Mouse (Mus musculus) limb, embryonic 11.5 days (tissue): ENCODE results near the gene Paqr7. TPM values are rescaled to one million over a fixed set of nuclear protein-coding genes. Genes with fewer than 3 reads are reported as not detected.

ENCODE experiments used
- ATAC-seq: fragments of 200-750 bp; cut with Nextera tagmentation; 2 replicates; pipeline ENCODE4 v1.8.0; 2017; ENCODE audit warnings: low read depth; ENCODE audit not compliant: insufficient number of reproducible peaks, low FRiP score, low TSS enrichment
- DNase-seq: peaks from one replicate; pipeline ENCODE4 v3.0.0-alpha.2; 2015; ENCODE audit warnings: low spot score
- H3K27ac ChIP-seq: fragments of 300-500 bp; sonication (generic); replicated peaks from 2 replicates; pipeline ENCODE4 v1.5.1; 2014; ENCODE audit warnings: low read depth, mild to moderate bottlenecking, low read length
- H3K27me3 ChIP-seq: fragments of 300-500 bp; sonication (generic); 2 replicates; pipeline ENCODE4 v1.6.1; 2014; ENCODE audit warnings: mild to moderate bottlenecking, low read length, mixed read lengths; ENCODE audit not compliant: control insufficient read depth, insufficient read depth
- H3K36me3 ChIP-seq: fragments of 300-500 bp; sonication (generic); 2 replicates; pipeline ENCODE4 v1.6.1; 2014; ENCODE audit warnings: mild to moderate bottlenecking, low read length, moderate library complexity, mixed read lengths; ENCODE audit not compliant: control insufficient read depth, insufficient read depth
- H3K4me1 ChIP-seq: fragments of 300-500 bp; sonication (generic); 2 replicates; pipeline ENCODE4 v1.6.1; 2014; ENCODE audit warnings: low read length, mixed read lengths; ENCODE audit not compliant: control insufficient read depth, insufficient read depth
- H3K4me2 ChIP-seq: fragments of 300-500 bp; sonication (generic); 2 replicates; pipeline ENCODE4 v1.6.1; 2014; ENCODE audit warnings: low read depth, mild to moderate bottlenecking, moderate library complexity; ENCODE audit not compliant: severe bottlenecking
- H3K4me3 ChIP-seq: fragments of 300-500 bp; sonication (generic); 2 replicates; pipeline ENCODE4 v1.5.1; 2014; ENCODE audit warnings: low read depth, low read length
- H3K9ac ChIP-seq: fragments of 300-500 bp; sonication (generic); 2 replicates; pipeline ENCODE4 v1.6.1; 2014; ENCODE audit warnings: mild to moderate bottlenecking, low read length
- H3K9me3 ChIP-seq: fragments of 300-500 bp; sonication (generic); 2 replicates; pipeline ENCODE4 v1.6.1; 2016; ENCODE audit warnings: low read length; ENCODE audit not compliant: control insufficient read depth
- WGBS: fragments of 180-500 bp; shearing (Covaris S2); extraction: QIAGEN DNeasy Blood & Tissue Kit; methylation state at CpG from one replicate; pipeline ENCODE4 v1.1.7; 2014; 5-methylcytosine and 5-hydroxymethylcytosine counted together
- microRNA-seq: library from miRNA; unstranded; fragments of <30 nt; microRNA quantifications from one replicate; pipeline ENCODE4, GENCODE M21; 2016
- polyA plus RNA-seq: library from polyadenylated mRNA; unstranded; fragments of >200 nt; fragmentation: Nextera tagmentation; extraction: Ambion mirVana; gene quantifications from 2 replicates; pipeline ENCODE4 v1.2.1, GENCODE M21; 2014

Paqr7 gene
- polyA plus RNA-seq, 1 experiment from 2014 or later, result 0.88 TPM

GRCm38 (mm10) chr4:134553631-134554030 is 57.1 kb downstream of the Paqr7 start:
- peaks cover 4% of the 10 kb centered on the region; the same call in 1 of the 2 replicates for H3K4me1 ChIP-seq
- no peak for DNase-seq
- no peak for ATAC-seq

DNA sequence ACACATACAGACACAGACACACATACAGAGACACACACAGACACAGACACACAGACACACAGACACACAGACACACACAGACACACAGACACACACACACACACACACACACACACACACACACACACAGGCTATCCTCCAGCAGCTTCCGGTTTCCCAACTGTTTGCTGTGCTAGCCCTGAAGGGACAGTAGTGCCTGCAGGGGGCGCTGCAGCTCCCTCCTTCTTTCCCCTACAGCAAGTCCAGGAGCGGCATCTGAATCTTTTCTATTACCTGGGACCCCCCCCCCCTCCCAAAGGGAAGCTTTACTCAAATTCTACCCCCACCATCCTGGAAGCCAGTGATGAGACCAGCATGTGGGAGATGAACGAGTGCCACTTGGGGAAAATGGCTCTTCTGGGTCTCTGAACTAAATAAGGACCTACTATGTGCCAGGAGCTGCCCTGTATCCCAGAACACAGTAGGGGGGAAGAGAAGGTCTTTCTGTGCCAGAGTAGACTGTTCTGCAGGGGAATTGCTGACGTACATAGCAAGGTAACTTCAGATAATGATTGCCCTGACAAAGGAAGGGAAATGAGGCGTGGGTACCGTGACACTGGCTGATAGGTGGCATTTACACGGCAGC is 59.6 kb downstream of the Paqr7 start:
- Histone ChIP-seq H3K36me3 (no peaks in the 10 kb centered on the region), H3K4me1 (peaks cover 5% of the 10 kb centered on the region; the same call in 1 of the 2 replicates), H3K9ac (no peak overlapping the region), H3K27ac (no peak overlapping the region), H3K27me3 (no peaks in the 10 kb centered on the region), H3K4me3 (no peak overlapping the region), H3K4me2 (no peak overlapping the region), H3K9me3 (no peaks in the 10 kb centered on the region)
- whole genome bisulfite sequencing, result 72% methylated on average over 8 of the region's 8 CpGs
- ATAC-seq (no peak), DNase-seq (peak; percentile 62)

More at GRCm38 (mm10) chr4:134553631-134554030, 57.1 kb downstream of the Paqr7 start:
- Histone ChIP-seq H3K27me3 (no peaks in the 10 kb centered on the region), H3K9me3 (peaks cover 6% of the 10 kb centered on the region; the same call in 1 of the 2 replicates), H3K4me3 (no peak overlapping the region), H3K27ac (no peak overlapping the region), H3K36me3 (peaks cover 9% of the 10 kb centered on the region), H3K9ac (no peak overlapping the region), H3K4me2 (no peak overlapping the region)
- WGBS, result 72% methylated on average over 1 of the region's 1 CpGs

DNA sequence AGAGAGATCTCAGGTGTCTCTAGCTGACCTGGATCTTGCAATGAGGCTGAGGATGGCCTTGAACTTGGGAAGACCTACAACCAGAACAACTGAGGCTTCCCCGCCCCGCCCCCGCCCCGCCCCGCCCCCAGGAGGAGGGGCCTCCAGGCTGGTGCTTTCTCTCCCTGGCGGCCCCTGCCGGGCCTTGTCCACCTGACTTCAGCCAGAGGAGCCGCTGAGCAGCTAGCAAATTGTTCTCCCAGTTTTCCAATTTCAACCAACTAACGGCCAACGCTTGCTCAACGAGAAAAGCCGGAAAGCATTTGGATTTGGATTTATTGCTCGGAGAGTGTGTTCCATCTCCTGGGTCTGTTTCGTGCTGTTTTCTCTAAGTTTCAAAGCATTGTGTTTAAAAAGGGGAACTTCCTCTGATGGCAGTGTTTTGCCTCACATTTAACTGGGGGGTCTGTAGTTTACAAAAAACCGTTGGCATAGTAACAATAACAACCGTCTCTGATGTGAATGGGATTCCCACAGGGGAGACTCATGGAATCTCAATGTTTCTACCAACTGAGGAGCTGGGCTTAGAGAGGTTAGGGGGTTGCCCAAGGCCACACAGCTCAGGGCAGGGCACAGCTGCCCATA is 61.2 kb downstream of the Paqr7 start:
- H3K4me2 ChIP-seq, result no peak overlapping the region
- peak; percentile 55 for DNase-seq
- no peak overlapping the region; the same call in 1 of the 2 replicates for H3K27ac ChIP-seq
- ATAC-seq, result no peak
- peaks cover 5% of the 10 kb centered on the region; the same call in 1 of the 2 replicates for H3K4me1 ChIP-seq
- no peaks in the 10 kb centered on the region for H3K9me3 ChIP-seq
- no peak overlapping the region for H3K4me3 ChIP-seq
- 19% methylated on average over 16 of the region's 16 CpGs for WGBS
- H3K9ac ChIP-seq, result no peak overlapping the region
- H3K36me3 ChIP-seq, result no peaks in the 10 kb centered on the region
- H3K27me3 ChIP-seq, result no peaks in the 10 kb centered on the region

DNA sequence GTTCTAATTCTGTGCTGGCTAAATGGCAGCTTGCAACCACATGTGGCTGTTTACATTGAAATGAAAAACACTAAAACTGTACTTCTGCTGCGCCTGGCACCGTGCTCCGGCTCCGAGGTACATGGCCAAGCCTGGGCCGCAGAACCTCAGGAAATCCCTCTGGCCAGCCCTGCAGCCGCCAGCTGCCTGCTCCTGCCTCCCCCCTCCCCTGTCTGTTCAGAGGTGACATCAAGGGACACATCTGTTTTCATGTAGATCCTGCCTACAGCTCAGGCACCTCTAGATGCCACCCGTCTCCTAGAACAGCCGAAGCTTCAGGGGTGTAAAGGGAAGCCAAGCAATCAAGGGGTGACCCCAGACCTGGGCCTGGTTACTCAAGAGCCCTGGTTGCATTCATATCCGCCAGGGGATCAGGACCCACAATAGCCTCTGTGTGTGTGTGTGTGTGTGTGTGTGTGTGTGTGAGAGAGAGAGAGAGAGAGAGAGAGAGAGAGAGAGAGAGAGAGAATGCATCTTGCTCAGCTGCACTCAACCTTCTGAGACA is 62.1 kb downstream of the Paqr7 start:
- Histone ChIP-seq H3K9me3 (no peaks in the 10 kb centered on the region), H3K4me1 (peaks cover 5% of the 10 kb centered on the region; the same call in 1 of the 2 replicates), H3K4me3 (no peak overlapping the region), H3K36me3 (no peaks in the 10 kb centered on the region), H3K9ac (no peak overlapping the region), H3K27ac (0 out of 2 replicates have a peak overlapping the region, but pooled peaks have one; percentile 42), H3K4me2 (no peak overlapping the region), H3K27me3 (no peaks in the 10 kb centered on the region)
- no peak for ATAC-seq
- 22% methylated on average over 9 of the region's 9 CpGs for WGBS
- peak; percentile 46 for DNase-seq

DNA sequence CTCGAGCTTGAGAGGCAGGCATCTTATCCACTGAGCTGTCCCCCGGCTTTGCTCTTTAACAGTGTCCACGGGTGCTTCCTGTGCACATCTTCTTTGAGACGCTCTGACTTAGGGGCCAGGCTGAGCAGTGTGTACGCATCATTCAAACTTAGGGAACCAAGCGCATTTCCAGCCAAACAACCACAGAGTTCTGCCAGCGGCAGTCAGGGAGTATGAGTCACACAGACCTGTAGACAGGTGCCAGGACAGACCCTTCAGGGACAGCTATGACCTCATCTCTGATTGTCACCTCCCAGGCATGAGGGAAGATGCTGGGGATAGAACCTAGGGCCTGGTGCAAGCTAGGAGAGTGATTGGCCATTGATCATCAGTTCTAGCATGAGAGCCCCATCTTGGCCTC is 62.7 kb downstream of the Paqr7 start:
- 79% methylated on average over 7 of the region's 7 CpGs for WGBS
- Histone ChIP-seq H3K27me3 (no peaks in the 10 kb centered on the region), H3K27ac (no peak overlapping the region), H3K9me3 (no peaks in the 10 kb centered on the region), H3K4me2 (no peak overlapping the region), H3K4me3 (no peak overlapping the region), H3K4me1 (peaks cover 5% of the 10 kb centered on the region; the same call in 1 of the 2 replicates), H3K36me3 (no peaks in the 10 kb centered on the region), H3K9ac (no peak overlapping the region)
- no peak for DNase-seq
- ATAC-seq, result no peak

Small RNAs within 50 kb of the gene (microRNA-seq; reads per million reads assigned to microRNA genes)
- 2.4 reads per million for gene Gm23634

Other genes starting within 250 kb of the Paqr7 start
- not detected in 2 replicates for gene Gm30191, start 249.8 kb upstream of the Paqr7 start, polyA plus RNA-seq
- 5.5 and 7.1 TPM in 2 replicates for gene Grrp1, start 242.6 kb upstream of the Paqr7 start, polyA plus RNA-seq
- 20.6 and 21.0 TPM in 2 replicates for gene Pdik1l, start 208.8 kb upstream of the Paqr7 start, polyA plus RNA-seq
- gene Trim63, start 181.6 kb upstream of the Paqr7 start, polyA plus RNA-seq, result 0.51 and 0.55 TPM in 2 replicates
- gene Slc30a2, start 153.5 kb upstream of the Paqr7 start, polyA plus RNA-seq, result not detected in 2 replicates
- gene Extl1, start 112.8 kb upstream of the Paqr7 start, polyA plus RNA-seq, result 1.0 and 1.4 TPM in 2 replicates
- gene Pafah2, start 100.4 kb upstream of the Paqr7 start, polyA plus RNA-seq, result 9.5 and 10.8 TPM in 2 replicates
- gene Stmn1, start 28.4 kb upstream of the Paqr7 start, polyA plus RNA-seq, result 2,250 and 2,263 TPM in 2 replicates
- gene Aunip, start 14.3 kb downstream of the Paqr7 start, polyA plus RNA-seq, result 8.9 and 10.0 TPM in 2 replicates
- gene Mtfr1l, start 38.7 kb downstream of the Paqr7 start, polyA plus RNA-seq, result 120 and 121 TPM in 2 replicates
- 31.7 and 44.4 TPM in 2 replicates for gene Selenon, start 55.5 kb downstream of the Paqr7 start, polyA plus RNA-seq
- gene Man1c1, start 207.6 kb downstream of the Paqr7 start, polyA plus RNA-seq, result 2.2 and 2.6 TPM in 2 replicates